Mouse (Mus musculus): ENCODE data around the gene Susd1.
A peak's percentile ranks its signal among the peaks of the same experiment; 100 is the strongest.

Susd1 gene

GRCm38 (mm10) chr4:59282137-59282536, 156.3 kb downstream of the Susd1 start:
- TF ChIP-seq GATA4 (IDR thresholded peaks at IDR 0.05; ENCODE audit: insufficient replicate concordance, low read length): no peak

DNA sequence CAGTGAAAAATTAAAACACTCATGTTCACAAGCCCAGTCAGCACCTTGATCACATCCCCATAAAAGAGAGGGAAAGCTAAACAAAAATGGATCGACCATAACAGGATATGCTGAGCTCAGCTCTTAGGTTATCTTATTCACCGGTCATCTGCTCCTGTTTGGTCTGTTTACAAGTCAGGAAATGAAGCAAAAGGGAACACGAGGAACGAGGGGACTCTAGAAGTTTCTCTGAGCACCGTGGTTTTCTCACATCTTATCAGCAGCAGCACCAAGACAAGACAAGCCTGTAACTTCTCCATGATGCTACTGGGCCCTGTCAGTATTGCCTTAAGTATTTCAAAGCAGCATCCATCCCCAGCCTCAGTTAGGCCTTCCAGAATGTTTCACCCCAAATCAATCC, 157.6 kb downstream of the Susd1 start:
- no peak; the same call in 1 of the 2 replicates for TF ChIP-seq GATA4 (IDR thresholded peaks at IDR 0.05; ENCODE audit: insufficient replicate concordance, low read length)

DNA sequence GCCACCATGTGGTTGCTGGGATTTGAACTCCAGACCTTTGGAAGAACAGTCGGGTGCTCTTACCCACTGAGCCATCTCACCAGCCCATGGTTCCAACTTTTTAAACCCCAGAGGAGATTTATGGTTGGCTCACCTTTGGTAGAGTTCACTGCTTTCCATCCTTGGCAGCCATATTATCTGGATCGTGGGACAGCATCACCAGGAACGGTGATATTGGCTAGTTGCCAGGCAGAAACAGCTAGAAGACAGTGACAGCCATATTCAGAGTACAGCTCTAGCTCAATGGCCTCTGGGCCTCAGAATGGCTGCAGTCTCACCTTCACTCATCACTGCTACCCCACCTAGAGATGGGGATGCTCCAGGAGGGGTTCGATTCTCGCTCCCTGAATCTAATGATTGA, 159.3 kb downstream of the Susd1 start:
- TF ChIP-seq GATA4 (IDR thresholded peaks at IDR 0.05; ENCODE audit: insufficient replicate concordance, low read length): no peak

DNA sequence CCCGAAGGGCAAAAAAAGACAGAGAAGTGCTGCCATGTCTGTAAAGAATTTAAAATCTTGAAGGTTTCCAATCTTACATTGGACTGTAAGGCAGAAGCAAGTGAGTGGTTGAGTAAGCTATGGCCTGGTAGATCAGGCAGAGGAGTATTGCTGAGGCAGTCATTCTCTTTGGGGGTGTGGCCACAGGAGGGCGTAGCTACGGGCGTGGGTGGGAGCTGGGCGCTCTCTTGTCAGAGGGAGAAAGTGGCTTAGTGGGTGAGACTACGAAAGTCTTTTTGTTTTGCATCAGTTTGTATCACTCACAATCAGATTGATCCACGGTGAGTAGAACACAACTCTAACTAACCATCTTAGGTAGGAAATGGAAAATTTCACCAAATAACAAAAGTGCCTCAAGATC, 160.0 kb downstream of the Susd1 start:
- no peak for TF ChIP-seq GATA4 (IDR thresholded peaks at IDR 0.05; ENCODE audit: insufficient replicate concordance, low read length)

GRCm38 (mm10) chr4:59277958-59278357, 160.5 kb downstream of the Susd1 start:
- TF ChIP-seq GATA4 (IDR thresholded peaks at IDR 0.05; ENCODE audit: insufficient replicate concordance, low read length): no peak

DNA sequence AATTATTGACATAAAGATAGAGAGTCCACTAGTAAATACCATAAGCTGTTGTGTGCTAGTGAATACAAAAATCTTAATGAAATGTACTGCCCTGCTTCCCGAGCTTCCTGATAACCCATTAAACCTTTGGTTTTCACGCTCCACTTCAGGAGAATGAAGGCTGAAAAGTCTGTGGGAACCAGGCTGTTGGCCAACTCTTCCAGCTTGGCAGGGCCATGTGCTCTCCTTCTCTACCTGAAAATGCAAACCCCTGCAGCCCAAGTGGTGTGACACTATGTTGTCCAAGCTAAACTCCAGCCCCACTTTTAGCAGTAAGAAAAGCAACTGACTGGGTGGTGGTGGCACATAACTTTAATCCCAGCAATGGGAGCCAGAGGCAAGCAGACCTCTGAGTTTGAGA, 162.5 kb downstream of the Susd1 start:
- no peak for TF ChIP-seq GATA4 (IDR thresholded peaks at IDR 0.05; ENCODE audit: insufficient replicate concordance, low read length)

GRCm38 (mm10) chr4:59275494-59275893, 162.9 kb downstream of the Susd1 start:
- peak; percentile 62; the same call in 1 of the 2 replicates for TF ChIP-seq GATA4 (IDR thresholded peaks at IDR 0.05; ENCODE audit: insufficient replicate concordance, low read length)

DNA sequence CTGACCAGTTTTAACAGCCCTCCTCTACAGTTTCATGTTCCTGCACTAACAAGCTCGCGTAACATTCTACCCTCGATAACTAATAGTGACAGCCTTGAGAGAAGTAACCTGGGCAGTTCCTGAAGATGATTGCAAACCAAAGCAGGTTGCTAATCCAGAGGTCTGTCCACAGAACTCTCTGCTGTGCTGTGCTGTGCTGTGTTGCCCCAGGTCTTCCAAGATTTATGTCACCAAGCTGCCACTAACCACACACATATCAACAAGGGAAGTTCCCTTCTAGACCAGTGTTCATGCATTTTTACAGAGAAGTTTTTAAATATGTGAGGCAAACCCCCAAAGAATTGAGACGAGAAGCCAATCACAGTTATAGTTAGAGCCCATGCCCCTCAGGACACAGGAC, 164.3 kb downstream of the Susd1 start:
- no peak for TF ChIP-seq GATA4 (IDR thresholded peaks at IDR 0.05; ENCODE audit: insufficient replicate concordance, low read length)

GRCm38 (mm10) chr4:59273342-59273741, 165.1 kb downstream of the Susd1 start:
- TF ChIP-seq GATA4 (IDR thresholded peaks at IDR 0.05; ENCODE audit: insufficient replicate concordance, low read length): no peak

DNA sequence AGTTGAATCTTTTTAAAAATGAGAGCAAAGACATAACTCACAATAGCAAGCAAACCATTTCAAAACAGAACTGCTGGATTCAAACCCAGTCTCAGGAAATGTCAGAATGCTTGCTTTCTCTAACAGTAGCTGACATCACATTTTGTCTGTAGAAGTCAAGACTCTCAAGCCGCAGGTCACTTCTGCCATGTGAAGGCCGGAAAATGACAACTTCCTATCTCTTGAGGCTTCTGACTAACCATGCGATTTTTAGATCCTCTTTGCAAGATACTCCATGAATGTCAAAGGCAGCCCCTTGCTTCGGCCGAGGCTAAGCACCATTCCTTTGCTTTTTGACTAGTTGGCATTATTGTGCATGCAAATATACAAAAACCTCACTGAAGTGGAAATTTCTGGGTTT, 172.8 kb downstream of the Susd1 start:
- no peak for TF ChIP-seq GATA4 (IDR thresholded peaks at IDR 0.05; ENCODE audit: insufficient replicate concordance, low read length)

GRCm38 (mm10) chr4:59265182-59265581, 173.3 kb downstream of the Susd1 start:
- TF ChIP-seq GATA4 (IDR thresholded peaks at IDR 0.05; ENCODE audit: insufficient replicate concordance, low read length): no peak
